Mouse (Mus musculus) liver, adult 2 months (tissue): ENCODE results near the gene Bace2. TPM values are rescaled to one million over a fixed set of nuclear protein-coding genes. Genes with fewer than 3 reads are reported as not detected.

ENCODE experiments used
- DNase-seq: peaks from one replicate; pipeline ENCODE4 v3.0.0-alpha.2; 2011; ENCODE audit warnings: low read depth, low spot score; ENCODE audit errors: extremely low read depth
- H3K27ac ChIP-seq: fragments of 200-500 bp; replicated peaks from 2 replicates; pipeline ENCODE4 v1.5.1; 2012; ENCODE audit warnings: low read depth, mild to moderate bottlenecking, control low read depth, inconsistent platforms, low read length; ENCODE audit not compliant: insufficient read depth
- H3K27me3 ChIP-seq: fragments of 200-500 bp; 2 replicates; pipeline ENCODE4 v1.6.1; 2012; ENCODE audit warnings: mild to moderate bottlenecking, moderate library complexity, low read length, inconsistent platforms; ENCODE audit not compliant: control insufficient read depth, insufficient read depth
- H3K36me3 ChIP-seq: fragments of 200-500 bp; 2 replicates; pipeline ENCODE4 v1.6.1; 2012; ENCODE audit warnings: low read length, inconsistent platforms; ENCODE audit not compliant: control insufficient read depth, insufficient read depth
- H3K4me1 ChIP-seq: fragments of 200-500 bp; 2 replicates; pipeline ENCODE4 v1.6.1; 2011; ENCODE audit warnings: low read length; ENCODE audit not compliant: control insufficient read depth, insufficient read depth
- H3K4me3 ChIP-seq: fragments of 200-500 bp; 2 replicates; pipeline ENCODE4 v1.5.1; 2011; ENCODE audit warnings: low read depth, mild to moderate bottlenecking, control low read depth, low read length, moderate library complexity; ENCODE audit not compliant: insufficient read depth
- H3K79me2 ChIP-seq: fragments of 200-500 bp; 2 replicates; pipeline ENCODE4 v1.6.1; 2012; ENCODE audit warnings: inconsistent platforms, mild to moderate bottlenecking, low read length, moderate library complexity; ENCODE audit not compliant: control insufficient read depth, insufficient read depth
- H3K9ac ChIP-seq: fragments of 200-500 bp; 2 replicates; pipeline ENCODE4 v1.6.1; 2012; ENCODE audit warnings: low read depth, mild to moderate bottlenecking, control low read depth, inconsistent platforms, low read length
- CTCF ChIP-seq: fragments of 200-500 bp; IDR thresholded peaks from 2 replicates; pipeline ENCODE4 v1.5.1; 2011; ENCODE audit warnings: low read depth, low read length, control low read depth
- POLR2A ChIP-seq: fragments of 200-500 bp; IDR thresholded peaks from 2 replicates; pipeline ENCODE4 v1.6.1; 2011; ENCODE audit warnings: low read length, control low read depth; ENCODE audit not compliant: insufficient read depth; ENCODE audit errors: extremely low read depth
- WGBS: fragments of 180-500 bp; shearing (Covaris S2); methylation state at CpG from one replicate; pipeline ENCODE4 v1.1.7; 2018; 5-methylcytosine and 5-hydroxymethylcytosine counted together
- polyA plus RNA-seq: library from polyadenylated mRNA; depleted of rRNA; stranded (reverse); fragments of >200 nt; gene quantifications from 2 replicates; pipeline ENCODE4 v1.2.3, GENCODE M21; 2012
- total RNA-seq: library from RNA; depleted of rRNA; stranded (reverse); fragments of >200 nt; gene quantifications from 2 replicates; pipeline ENCODE4 v1.2.3, GENCODE M21; 2014

Gene Bace2
- total and polyA plus RNA-seq, 2 experiments: 1.8 to 2.4 TPM

GRCm38 (mm10) chr16:97441967-97442366, 85.4 kb downstream of the Bace2 start:
- H3K36me3 ChIP-seq: no peaks in the 10 kb centered on the region; the same call in 1 of the 2 replicates
- H3K9ac ChIP-seq: no peak overlapping the region
- H3K79me2 ChIP-seq: no peaks in the 10 kb centered on the region
- no peaks in the 10 kb centered on the region; the same call in 1 of the 2 replicates for H3K4me1 ChIP-seq
- 70% methylated on average over 9 of the region's 9 CpGs for WGBS
- H3K4me3 ChIP-seq: no peak overlapping the region
- TF ChIP-seq CTCF (no peak), POLR2A (no peak)
- no peaks in the 10 kb centered on the region for H3K27me3 ChIP-seq
- H3K27ac ChIP-seq: no peak overlapping the region
- no peak for DNase-seq

- TF ChIP-seq CTCF (peak; percentile 37), POLR2A (no peak)
- no peaks in the 10 kb centered on the region for H3K79me2 ChIP-seq
- H3K27me3 ChIP-seq: no peaks in the 10 kb centered on the region
- no peak overlapping the region for H3K4me3 ChIP-seq
- no peak overlapping the region for H3K27ac ChIP-seq
- DNase-seq: peak; percentile 46
- H3K36me3 ChIP-seq: no peaks in the 10 kb centered on the region
- WGBS: 50% methylated on average over 14 of the region's 14 CpGs
- no peaks in the 10 kb centered on the region; the same call in 1 of the 2 replicates for H3K4me1 ChIP-seq
- H3K9ac ChIP-seq: no peak overlapping the region
These were observed 87.2 kb downstream of the Bace2 start for GRCm38 (mm10) chr16:97443670-97444263.

GRCm38 (mm10) chr16:97447386-97447785, 90.8 kb downstream of the Bace2 start:
- Histone ChIP-seq H3K27ac (no peak overlapping the region), H3K4me3 (no peak overlapping the region), H3K9ac (no peak overlapping the region), H3K79me2 (no peaks in the 10 kb centered on the region), H3K27me3 (no peaks in the 10 kb centered on the region), H3K4me1 (no peaks in the 10 kb centered on the region), H3K36me3 (no peaks in the 10 kb centered on the region)
- DNase-seq: no peak
- TF ChIP-seq CTCF (no peak), POLR2A (no peak)

- Histone ChIP-seq H3K79me2 (no peaks in the 10 kb centered on the region), H3K9ac (no peak overlapping the region), H3K27ac (no peak overlapping the region), H3K4me3 (no peak overlapping the region), H3K4me1 (peaks cover 7% of the 10 kb centered on the region), H3K36me3 (no peaks in the 10 kb centered on the region), H3K27me3 (no peaks in the 10 kb centered on the region)
- DNase-seq: no peak
- WGBS: 83% methylated on average over 1 of the region's 1 CpGs
- TF ChIP-seq POLR2A: no peak
- no peak for TF ChIP-seq CTCF
These were observed 103.3 kb downstream of the Bace2 start for GRCm38 (mm10) chr16:97459831-97460230.

GRCm38 (mm10) chr16:97461271-97461670, 104.7 kb downstream of the Bace2 start:
- WGBS: 78% methylated on average over 2 of the region's 2 CpGs
- DNase-seq: no peak
- no peak overlapping the region for H3K27ac ChIP-seq
- no peak for TF ChIP-seq POLR2A
- no peak for TF ChIP-seq CTCF
- peaks cover 7% of the 10 kb centered on the region for H3K4me1 ChIP-seq
- no peak overlapping the region for H3K4me3 ChIP-seq
- no peak overlapping the region for H3K9ac ChIP-seq
- no peaks in the 10 kb centered on the region for H3K36me3 ChIP-seq
- H3K27me3 ChIP-seq: no peaks in the 10 kb centered on the region
- no peaks in the 10 kb centered on the region for H3K79me2 ChIP-seq

- DNase-seq: peak; percentile 25
- Histone ChIP-seq H3K4me3 (no peak within 1 kb of the TSS), H3K9ac (no peak within 1 kb of the TSS), H3K36me3 (no peaks in the 10 kb centered on the region), H3K27ac (no peak within 1 kb of the TSS), H3K4me1 (peaks cover 7% of the 10 kb centered on the region), H3K27me3 (no peaks in the 10 kb centered on the region), H3K79me2 (no peaks in the 10 kb centered on the region)
- WGBS: 33% methylated on average over 4 of the region's 4 CpGs
- TF ChIP-seq POLR2A (no peak), CTCF (no peak)
These were observed 106.1 kb downstream of the Bace2 start, which contains the start of gene Mx1 for GRCm38 (mm10) chr16:97462481-97463181. Gene Mx1 (minus strand): TSS chr16:97462907.
